Mouse (Mus musculus): ENCODE measurements around the gene Cdc42se1.

The Cdc42se1 gene

GRCm38 (mm10) chr3:95223041-95223440 lies 5.5 kb upstream of the Cdc42se1 start:
- DNase-seq (ENCODE audit: low spot score in 2 of 2), result no peak

GRCm38 (mm10) chr3:95224295-95224694 lies 4.2 kb upstream of the Cdc42se1 start:
- no peak for DNase-seq (ENCODE audit: low spot score in 2 of 2)

DNA sequence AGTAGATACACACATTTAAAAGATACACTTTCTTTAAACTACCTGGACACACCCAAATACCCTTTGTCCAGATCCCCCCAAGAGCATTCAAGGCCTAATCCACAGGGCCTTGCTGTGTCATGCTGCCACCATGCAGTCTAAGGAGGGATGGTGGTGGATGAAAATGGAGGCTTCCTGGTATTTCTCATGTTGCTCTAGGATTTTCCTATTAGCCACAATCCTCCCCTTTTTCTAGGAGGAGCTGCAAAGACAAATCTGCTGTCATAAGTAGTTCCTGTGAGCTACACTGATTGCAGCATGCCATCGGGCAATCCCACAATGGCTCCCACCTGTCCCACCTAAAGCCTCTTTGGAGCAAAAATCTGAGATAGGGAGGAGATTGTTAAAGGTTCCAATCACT lies 1.3 kb upstream of the Cdc42se1 start:
- no peak for DNase-seq (ENCODE audit: low spot score in 2 of 2)

DNA sequence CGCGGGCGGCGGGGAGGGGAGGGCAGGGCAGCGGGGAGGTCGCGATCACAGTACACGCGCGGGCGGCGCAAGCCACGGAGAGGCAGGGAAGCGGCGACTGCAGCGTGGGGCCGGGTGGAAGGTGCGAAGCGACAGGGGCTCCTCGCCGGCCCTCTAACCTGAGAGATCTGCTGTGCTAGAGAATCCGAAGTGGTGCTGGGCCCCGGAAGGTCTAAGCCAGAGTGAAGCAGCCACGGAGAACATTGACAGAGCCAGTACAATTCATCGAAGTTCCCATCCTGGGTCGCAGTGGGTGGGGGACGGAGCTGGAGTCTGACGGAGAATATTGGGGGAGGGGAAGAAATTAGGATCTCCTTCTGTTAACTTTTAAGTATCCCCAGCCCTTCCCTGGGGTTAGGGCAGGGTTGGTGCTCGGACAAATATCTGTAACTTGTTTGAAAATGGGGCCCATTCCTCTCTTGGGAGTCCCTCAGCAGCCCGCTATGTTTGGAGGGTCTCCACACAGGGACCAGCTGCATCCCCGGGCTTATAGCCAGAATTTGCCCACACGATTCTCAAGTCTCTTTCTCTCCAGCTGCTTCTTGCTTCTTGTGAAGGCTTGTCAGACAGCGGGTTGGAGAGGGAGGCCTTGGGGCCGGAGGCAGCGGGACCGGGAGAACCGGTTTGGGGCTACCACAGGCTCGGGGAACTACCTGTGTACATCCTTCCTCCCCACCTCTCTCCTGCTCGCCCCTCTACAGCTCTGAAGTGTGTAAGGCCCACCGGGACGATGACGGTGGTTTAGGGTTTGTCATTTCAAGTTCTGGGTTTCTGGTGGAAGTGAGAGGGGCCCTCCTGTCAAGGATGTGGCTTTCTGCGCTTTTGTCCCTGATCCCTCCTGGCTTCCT lies 605 bp downstream of the Cdc42se1 start:
- DNase-seq (ENCODE audit: low spot score in 2 of 2), result peak; percentile 48 to 79

DNA sequence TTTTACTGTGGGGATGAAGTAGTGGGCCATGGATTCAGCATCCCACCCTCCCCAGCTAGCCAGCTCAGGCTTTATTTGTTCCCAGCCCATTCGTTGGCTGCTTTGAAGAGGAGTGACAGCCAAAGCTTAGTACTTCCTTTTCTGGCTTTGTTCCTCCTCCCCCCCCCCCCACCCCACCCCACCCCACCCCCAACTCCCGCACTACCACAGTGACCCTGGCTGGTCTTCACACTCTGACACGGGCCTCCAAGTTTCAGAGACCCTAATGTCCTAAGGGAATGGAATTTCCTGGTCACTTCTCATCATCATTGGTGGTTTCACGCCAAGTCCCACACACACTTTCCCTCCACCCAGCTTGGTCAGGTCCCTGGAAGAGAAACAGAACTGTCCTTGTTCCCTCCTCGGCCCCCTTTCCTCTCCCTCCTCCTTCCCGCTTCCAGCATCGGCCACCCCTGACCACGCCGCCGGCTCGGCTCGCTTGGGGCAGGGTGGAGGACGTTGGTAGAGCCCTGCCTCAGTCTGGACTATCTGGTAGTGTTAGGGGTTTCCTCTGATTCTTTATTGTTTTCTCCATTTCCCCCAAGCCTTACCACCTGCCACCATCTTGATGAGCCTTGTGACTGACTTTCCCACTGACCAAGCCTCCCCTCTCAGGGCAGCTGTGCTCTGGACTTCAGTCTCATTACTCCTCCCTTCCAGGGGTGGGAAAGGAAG lies 1.4 kb downstream of the Cdc42se1 start:
- peak; percentile 52 to 79 for DNase-seq (ENCODE audit: low spot score in 2 of 2)

- DNase-seq (ENCODE audit: low spot score in 2 of 2), result peak; percentile 38 to 74
Measured at GRCm38 (mm10) chr3:95230495-95231297, 2.2 kb downstream of the Cdc42se1 start.

- DNase-seq (ENCODE audit: low spot score in 2 of 2), result peak; percentile 57 to 75
Measured at GRCm38 (mm10) chr3:95231298-95232221, 3.0 kb downstream of the Cdc42se1 start, which contains the start of gene Mllt11. Gene Mllt11, minus strand, starts transcription at chr3:95232171.

GRCm38 (mm10) chr3:95232771-95233170 lies 4.2 kb downstream of the Cdc42se1 start:
- DNase-seq (ENCODE audit: low spot score in 2 of 2), result no peak

DNA sequence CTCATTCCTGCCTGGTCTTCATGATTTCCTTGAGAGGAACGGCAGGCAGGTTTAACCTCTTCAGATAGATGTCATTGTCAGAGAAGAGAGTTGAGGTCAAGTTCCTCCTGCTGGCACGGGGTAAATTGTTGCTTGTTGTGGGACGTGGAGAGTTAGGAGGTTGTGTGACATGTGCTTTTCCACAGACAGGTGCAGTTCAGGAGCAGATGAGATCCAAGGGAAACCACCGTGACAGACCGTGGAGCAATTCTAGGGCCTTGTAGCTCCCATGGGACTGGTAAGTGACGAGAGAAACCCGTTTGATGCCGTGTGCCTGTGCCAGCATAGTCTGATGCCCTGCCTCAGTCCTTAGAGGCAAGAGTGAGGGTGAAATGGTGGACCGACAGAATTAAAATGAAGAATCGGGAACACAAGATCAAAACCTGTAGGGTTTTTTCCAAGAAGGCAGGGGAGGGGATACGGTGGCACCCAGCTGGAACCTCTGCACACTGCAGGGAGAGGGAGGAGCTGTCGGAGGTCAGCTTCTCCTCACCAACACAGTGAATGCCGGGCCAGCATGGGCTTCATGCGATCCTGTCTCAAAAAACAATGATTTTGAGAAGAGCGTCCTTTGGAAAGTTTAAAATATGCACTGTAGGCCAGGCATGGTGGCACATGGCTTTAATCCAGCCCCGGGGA lies 4.9 kb downstream of the Cdc42se1 start:
- no peak for DNase-seq (ENCODE audit: low spot score in 2 of 2)

DNA sequence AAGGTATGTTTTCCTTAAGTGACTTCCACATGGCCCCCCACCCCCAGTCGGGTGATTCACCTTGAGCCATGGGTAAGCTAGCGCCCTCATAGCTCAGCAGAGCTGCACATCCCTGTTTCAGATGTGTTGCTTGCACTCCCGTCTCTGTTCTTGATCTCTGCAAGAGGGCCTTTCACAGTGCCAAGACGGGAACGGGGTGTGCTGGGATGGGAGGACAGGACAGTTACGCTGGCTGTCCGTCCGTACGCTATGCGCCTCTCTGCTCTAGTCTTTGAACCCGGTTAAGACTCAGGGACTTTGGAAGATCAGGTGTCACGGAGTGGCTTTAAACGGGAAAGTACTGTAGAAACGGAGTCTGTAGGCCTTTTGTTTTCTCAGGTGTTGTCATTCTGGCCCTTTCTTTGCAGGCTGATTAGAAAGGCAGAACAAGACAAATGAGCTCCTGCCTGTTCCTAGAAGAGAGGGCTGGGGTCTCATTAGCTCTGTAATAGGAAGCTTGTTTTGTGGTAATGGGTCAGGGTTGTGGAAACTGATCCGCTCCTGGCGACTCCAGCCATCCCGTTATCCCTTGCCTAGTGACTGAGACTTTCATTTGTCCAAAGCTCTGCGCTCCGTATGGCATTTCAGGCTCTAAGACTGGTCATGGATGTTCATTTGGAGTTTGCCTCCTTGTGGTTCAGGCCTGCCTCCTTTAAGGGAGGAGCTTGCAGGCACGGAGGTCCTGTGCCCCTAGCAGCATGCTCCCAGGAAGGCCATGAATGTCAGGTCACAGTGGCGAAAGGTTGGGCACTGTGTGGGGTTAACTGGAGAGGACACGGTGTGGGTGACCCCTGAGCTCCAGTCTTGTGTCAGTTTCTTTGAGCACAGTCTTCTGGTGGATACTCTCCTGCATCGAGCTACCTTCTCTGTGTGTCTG lies 7.1 kb downstream of the Cdc42se1 start:
- DNase-seq (ENCODE audit: low spot score in 2 of 2), result no peak

DNA sequence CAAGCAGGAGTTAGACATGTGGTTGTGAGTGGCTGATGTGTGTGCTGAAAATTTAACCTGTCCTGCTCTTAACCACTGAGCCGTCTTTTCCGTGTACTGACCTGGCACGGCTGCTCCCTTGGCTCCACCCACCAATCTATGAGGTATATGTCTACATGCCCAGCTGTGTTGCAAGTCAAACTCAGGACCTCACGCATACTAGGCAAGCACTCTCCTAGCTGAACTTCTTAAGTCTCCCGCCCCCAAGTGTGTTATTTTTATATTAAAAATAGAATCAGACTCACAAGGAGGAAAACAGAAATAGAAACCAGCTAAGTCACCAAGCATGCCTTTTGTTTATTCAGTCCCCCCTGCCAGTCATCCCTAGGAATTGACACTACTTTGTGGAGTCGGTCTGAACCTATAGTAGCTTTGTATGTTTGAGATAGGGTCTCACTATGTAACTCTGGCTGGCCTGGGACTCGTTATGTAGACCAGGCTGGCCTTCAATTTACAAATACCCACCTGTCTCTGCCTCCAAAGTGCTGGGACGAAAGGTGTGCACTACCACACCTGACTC lies 9.1 kb downstream of the Cdc42se1 start:
- DNase-seq (ENCODE audit: low spot score in 2 of 2), result no peak

GRCm38 (mm10) chr3:95239022-95239421 lies 10.5 kb downstream of the Cdc42se1 start:
- DNase-seq (ENCODE audit: low spot score in 2 of 2), result no peak

DNA sequence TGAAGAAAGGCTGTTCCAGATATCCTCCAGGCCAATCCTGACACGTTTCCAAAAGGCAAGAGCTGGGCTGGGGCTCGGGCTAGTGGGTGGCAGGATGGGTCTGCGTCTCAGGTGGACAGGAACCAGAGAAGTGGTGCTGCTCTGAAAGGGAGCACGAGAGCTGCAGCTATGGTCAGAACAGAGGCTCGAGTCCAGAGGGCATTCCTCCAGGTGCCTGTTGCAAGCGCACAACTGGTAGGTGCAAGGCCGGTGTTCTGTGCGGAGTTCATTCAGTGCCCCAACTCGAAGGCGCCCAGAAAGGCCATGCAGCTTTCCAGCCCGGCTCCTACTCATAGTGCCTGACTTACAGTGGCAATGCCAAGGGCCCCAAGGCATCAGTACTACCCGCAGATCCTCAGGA lies 11.4 kb downstream of the Cdc42se1 start:
- no peak for DNase-seq (ENCODE audit: low spot score in 2 of 2)

GRCm38 (mm10) chr3:95240900-95241299 lies 12.4 kb downstream of the Cdc42se1 start:
- DNase-seq (ENCODE audit: low spot score in 2 of 2), result no peak

GRCm38 (mm10) chr3:95241498-95241897 lies 13.0 kb downstream of the Cdc42se1 start, which contains the start of gene Gm128:
Gene Gm128, minus strand, starts transcription at chr3:95241598.
- no peak for DNase-seq (ENCODE audit: low spot score in 2 of 2)

DNA sequence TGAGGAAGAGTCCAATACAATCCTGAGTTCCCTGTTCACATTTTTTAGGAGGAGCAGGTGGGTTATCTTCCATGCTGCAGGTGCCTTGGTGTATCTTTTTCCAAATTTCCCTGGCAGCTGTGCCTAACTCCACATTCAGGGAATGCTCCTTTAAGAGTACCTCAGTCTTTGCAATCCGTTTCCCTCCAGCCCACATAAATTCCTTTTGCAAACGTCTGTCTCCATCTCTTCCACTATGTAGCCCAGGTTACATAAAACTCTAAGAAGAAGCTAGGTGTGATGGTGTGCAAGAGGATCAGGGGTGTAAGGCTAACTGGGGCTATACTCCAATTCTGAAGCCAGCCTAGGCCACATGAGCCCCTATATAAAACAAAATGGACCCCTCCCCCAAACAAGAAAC lies 14.6 kb downstream of the Cdc42se1 start:
- no peak for DNase-seq (ENCODE audit: low spot score in 2 of 2)

DNA sequence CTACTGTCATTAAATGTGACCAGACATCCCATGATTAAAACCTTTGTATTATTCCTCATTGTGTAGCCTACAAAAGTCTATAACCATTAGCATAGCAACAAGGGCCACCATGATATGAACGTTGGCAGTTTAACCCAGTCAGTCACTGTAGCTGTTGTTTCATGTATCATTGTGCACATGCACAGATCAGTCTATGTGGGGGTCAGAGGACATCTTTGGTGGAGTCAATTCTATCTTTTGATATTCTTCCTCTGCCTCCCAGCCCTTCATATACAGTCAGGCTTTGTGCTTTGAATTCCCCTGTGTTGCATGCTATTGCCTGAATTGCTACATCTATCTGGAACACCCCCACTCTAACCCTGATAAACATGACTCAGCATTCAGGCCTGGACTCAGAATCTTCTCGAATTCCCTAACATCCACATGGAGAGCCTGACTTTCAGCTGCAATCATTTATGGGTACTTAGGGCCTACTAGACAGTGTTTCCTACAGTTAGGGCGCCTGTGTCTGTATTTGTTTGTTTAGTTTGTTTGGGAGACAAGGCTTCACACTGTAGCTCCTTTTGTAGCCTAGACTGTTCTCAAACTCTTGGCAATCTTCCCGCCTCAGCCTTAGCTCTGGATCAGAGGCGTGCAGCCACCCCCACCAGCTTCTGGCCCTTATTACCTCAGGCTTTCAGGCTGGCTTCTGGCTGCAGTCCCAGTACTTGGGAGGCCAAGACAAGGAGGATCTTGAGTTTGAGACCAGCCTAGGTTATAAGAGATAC lies 18.1 kb downstream of the Cdc42se1 start:
- peak in 1 of 2 experiments; percentile 50 for DNase-seq (ENCODE audit: low spot score in 2 of 2)

All from spleen, postnatal 4 days (tissue).